Mouse (Mus musculus): ENCODE data around the gene Sema3e. TPM values are rescaled to one million over a fixed set of nuclear protein-coding genes. Genes with fewer than 3 reads are reported as not detected.

Sema3e gene
- polyA plus RNA-seq, 1 experiment from 2014 or later: 0.36 TPM

GRCm38 (mm10) chr5:14195172-14195819 lies 170.2 kb downstream of the Sema3e start:
- WGBS: 79% methylated on average over 6 of the region's 6 CpGs
- ATAC-seq (ENCODE audit: insufficient number of reproducible peaks, low FRiP score, low TSS enrichment, low read depth): no peak

GRCm38 (mm10) chr5:14198344-14199040 lies 173.4 kb downstream of the Sema3e start:
- no peak overlapping the region for H3K4me2 ChIP-seq (ENCODE audit: low read depth, severe bottlenecking)
- H3K27ac ChIP-seq (replicated peaks; ENCODE audit: low read depth, low read length): no peak overlapping the region
- no peaks in the 10 kb centered on the region for H3K4me1 ChIP-seq (ENCODE audit: control insufficient read depth, insufficient read depth, low read length)
- H3K4me3 ChIP-seq (ENCODE audit: low read depth, low read length): no peak overlapping the region
- WGBS: 68% methylated on average over 3 of the region's 3 CpGs
- DNase-seq (ENCODE audit: low spot score) (no peak), ATAC-seq (ENCODE audit: insufficient number of reproducible peaks, low FRiP score, low TSS enrichment, low read depth) (no peak)
- no peaks in the 10 kb centered on the region for H3K9me3 ChIP-seq (ENCODE audit: control insufficient read depth, low read length)
- H3K9ac ChIP-seq (ENCODE audit: low read length): no peak overlapping the region
- no peaks in the 10 kb centered on the region for H3K27me3 ChIP-seq (ENCODE audit: control insufficient read depth, insufficient read depth, low read length)
- no peaks in the 10 kb centered on the region for H3K36me3 ChIP-seq (ENCODE audit: control insufficient read depth, insufficient read depth, low read length)

More at GRCm38 (mm10) chr5:14195172-14195819, 170.2 kb downstream of the Sema3e start:
- Histone ChIP-seq H3K36me3 (ENCODE audit: control insufficient read depth, insufficient read depth, low read length) (no peaks in the 10 kb centered on the region), H3K27ac (replicated peaks; ENCODE audit: low read depth, low read length) (no peak overlapping the region), H3K4me3 (ENCODE audit: low read depth, low read length) (no peak overlapping the region), H3K4me1 (ENCODE audit: control insufficient read depth, insufficient read depth, low read length) (no peaks in the 10 kb centered on the region), H3K9me3 (ENCODE audit: control insufficient read depth, low read length) (no peaks in the 10 kb centered on the region), H3K9ac (ENCODE audit: low read length) (no peak overlapping the region), H3K27me3 (ENCODE audit: control insufficient read depth, insufficient read depth, low read length) (no peaks in the 10 kb centered on the region), H3K4me2 (ENCODE audit: low read depth, severe bottlenecking) (no peak overlapping the region)
- no peak for DNase-seq (ENCODE audit: low spot score)

- no peak overlapping the region for H3K9ac ChIP-seq (ENCODE audit: low read length)
- H3K9me3 ChIP-seq (ENCODE audit: control insufficient read depth, low read length): no peaks in the 10 kb centered on the region
- 73% methylated on average over 2 of the region's 2 CpGs for WGBS
- no peaks in the 10 kb centered on the region for H3K27me3 ChIP-seq (ENCODE audit: control insufficient read depth, insufficient read depth, low read length)
- no peaks in the 10 kb centered on the region for H3K4me1 ChIP-seq (ENCODE audit: control insufficient read depth, insufficient read depth, low read length)
- ATAC-seq (ENCODE audit: insufficient number of reproducible peaks, low FRiP score, low TSS enrichment, low read depth): no peak
- H3K27ac ChIP-seq (replicated peaks; ENCODE audit: low read depth, low read length): no peak overlapping the region
- DNase-seq (ENCODE audit: low spot score): no peak
- no peak overlapping the region for H3K4me3 ChIP-seq (ENCODE audit: low read depth, low read length)
- no peaks in the 10 kb centered on the region for H3K36me3 ChIP-seq (ENCODE audit: control insufficient read depth, insufficient read depth, low read length)
- no peak overlapping the region for H3K4me2 ChIP-seq (ENCODE audit: low read depth, severe bottlenecking)
These were observed 181.7 kb downstream of the Sema3e start for GRCm38 (mm10) chr5:14206794-14207193.

- no peak overlapping the region for H3K4me2 ChIP-seq (ENCODE audit: low read depth, severe bottlenecking)
- no peak overlapping the region for H3K4me3 ChIP-seq (ENCODE audit: low read depth, low read length)
- no peak for DNase-seq (ENCODE audit: low spot score)
- no peaks in the 10 kb centered on the region for H3K36me3 ChIP-seq (ENCODE audit: control insufficient read depth, insufficient read depth, low read length)
- no peak overlapping the region for H3K27ac ChIP-seq (replicated peaks; ENCODE audit: low read depth, low read length)
- no peaks in the 10 kb centered on the region for H3K27me3 ChIP-seq (ENCODE audit: control insufficient read depth, insufficient read depth, low read length)
- no peaks in the 10 kb centered on the region for H3K9me3 ChIP-seq (ENCODE audit: control insufficient read depth, low read length)
- WGBS: 70% methylated on average over 3 of the region's 3 CpGs
- ATAC-seq (ENCODE audit: insufficient number of reproducible peaks, low FRiP score, low TSS enrichment, low read depth): no peak
- no peaks in the 10 kb centered on the region for H3K4me1 ChIP-seq (ENCODE audit: control insufficient read depth, insufficient read depth, low read length)
- no peak overlapping the region for H3K9ac ChIP-seq (ENCODE audit: low read length)
These were observed 184.9 kb downstream of the Sema3e start for GRCm38 (mm10) chr5:14209962-14210361.

- ATAC-seq (ENCODE audit: insufficient number of reproducible peaks, low FRiP score, low TSS enrichment, low read depth) (no peak), DNase-seq (ENCODE audit: low spot score) (no peak)
- H3K4me3 ChIP-seq (ENCODE audit: low read depth, low read length): no peak overlapping the region
- no peaks in the 10 kb centered on the region for H3K4me1 ChIP-seq (ENCODE audit: control insufficient read depth, insufficient read depth, low read length)
- no peak overlapping the region for H3K4me2 ChIP-seq (ENCODE audit: low read depth, severe bottlenecking)
- no peak overlapping the region for H3K9ac ChIP-seq (ENCODE audit: low read length)
- no peaks in the 10 kb centered on the region for H3K9me3 ChIP-seq (ENCODE audit: control insufficient read depth, low read length)
- no peak overlapping the region for H3K27ac ChIP-seq (replicated peaks; ENCODE audit: low read depth, low read length)
- H3K36me3 ChIP-seq (ENCODE audit: control insufficient read depth, insufficient read depth, low read length): no peaks in the 10 kb centered on the region
- no peaks in the 10 kb centered on the region for H3K27me3 ChIP-seq (ENCODE audit: control insufficient read depth, insufficient read depth, low read length)
- WGBS: 84% methylated on average over 7 of the region's 7 CpGs
These were observed 191.1 kb downstream of the Sema3e start for GRCm38 (mm10) chr5:14216211-14216610.

- Histone ChIP-seq H3K27me3 (ENCODE audit: control insufficient read depth, insufficient read depth, low read length) (no peaks in the 10 kb centered on the region), H3K9ac (ENCODE audit: low read length) (no peak overlapping the region), H3K4me2 (ENCODE audit: low read depth, severe bottlenecking) (no peak overlapping the region), H3K4me3 (ENCODE audit: low read depth, low read length) (no peak overlapping the region), H3K36me3 (ENCODE audit: control insufficient read depth, insufficient read depth, low read length) (no peaks in the 10 kb centered on the region), H3K4me1 (ENCODE audit: control insufficient read depth, insufficient read depth, low read length) (no peaks in the 10 kb centered on the region), H3K9me3 (ENCODE audit: control insufficient read depth, low read length) (no peaks in the 10 kb centered on the region), H3K27ac (replicated peaks; ENCODE audit: low read depth, low read length) (no peak overlapping the region)
- DNase-seq (ENCODE audit: low spot score): no peak
- WGBS: 80% methylated on average over 4 of the region's 4 CpGs
- ATAC-seq (ENCODE audit: insufficient number of reproducible peaks, low FRiP score, low TSS enrichment, low read depth): no peak
These were observed 193.6 kb downstream of the Sema3e start for GRCm38 (mm10) chr5:14218677-14219076.

GRCm38 (mm10) chr5:14224509-14224908 lies 199.4 kb downstream of the Sema3e start:
- H3K4me1 ChIP-seq (ENCODE audit: control insufficient read depth, insufficient read depth, low read length): no peaks in the 10 kb centered on the region
- H3K27ac ChIP-seq (replicated peaks; ENCODE audit: low read depth, low read length): no peak overlapping the region
- H3K9ac ChIP-seq (ENCODE audit: low read length): no peak overlapping the region
- ATAC-seq (ENCODE audit: insufficient number of reproducible peaks, low FRiP score, low TSS enrichment, low read depth): no peak
- H3K4me2 ChIP-seq (ENCODE audit: low read depth, severe bottlenecking): no peak overlapping the region
- H3K36me3 ChIP-seq (ENCODE audit: control insufficient read depth, insufficient read depth, low read length): no peaks in the 10 kb centered on the region
- no peak overlapping the region for H3K4me3 ChIP-seq (ENCODE audit: low read depth, low read length)
- no peaks in the 10 kb centered on the region for H3K27me3 ChIP-seq (ENCODE audit: control insufficient read depth, insufficient read depth, low read length)
- no peak for DNase-seq (ENCODE audit: low spot score)
- WGBS: 90% methylated on average over 6 of the region's 6 CpGs
- H3K9me3 ChIP-seq (ENCODE audit: control insufficient read depth, low read length): no peaks in the 10 kb centered on the region

GRCm38 (mm10) chr5:14231027-14231426 lies 206.0 kb downstream of the Sema3e start:
- no peak overlapping the region for H3K9ac ChIP-seq (ENCODE audit: low read length)
- no peaks in the 10 kb centered on the region for H3K9me3 ChIP-seq (ENCODE audit: control insufficient read depth, low read length)
- no peak overlapping the region for H3K4me3 ChIP-seq (ENCODE audit: low read depth, low read length)
- no peak for DNase-seq (ENCODE audit: low spot score)
- no peaks in the 10 kb centered on the region for H3K36me3 ChIP-seq (ENCODE audit: control insufficient read depth, insufficient read depth, low read length)
- H3K27me3 ChIP-seq (ENCODE audit: control insufficient read depth, insufficient read depth, low read length): no peaks in the 10 kb centered on the region
- H3K4me1 ChIP-seq (ENCODE audit: control insufficient read depth, insufficient read depth, low read length): no peaks in the 10 kb centered on the region
- no peak overlapping the region for H3K4me2 ChIP-seq (ENCODE audit: low read depth, severe bottlenecking)
- no peak for ATAC-seq (ENCODE audit: insufficient number of reproducible peaks, low FRiP score, low TSS enrichment, low read depth)
- 79% methylated on average over 3 of the region's 3 CpGs for WGBS
- no peak overlapping the region for H3K27ac ChIP-seq (replicated peaks; ENCODE audit: low read depth, low read length)
